Mouse (Mus musculus) hematopoietic stem cell, adult 5-6 weeks (primary cell): ENCODE results near the gene Supt4a. TPM values are rescaled to one million over a fixed set of nuclear protein-coding genes. Genes with fewer than 3 reads are reported as not detected.

Experiments
- ATAC-seq, 2 experiments: fragments of 125-278 bp in 1 of 2; replicated peaks in 1 of 2; 2 replicates each; pipeline ENCODE4 v1.8.0; 2016 to 2017; ENCODE audit warnings: inconsistent platforms in 2 of 2, mild to moderate bottlenecking in 2 of 2, moderate number of reproducible peaks in 2 of 2, low read depth in 1 of 2, moderate TSS enrichment in 1 of 2; ENCODE audit not compliant: low FRiP score in 2 of 2, poor library complexity in 2 of 2, severe bottlenecking in 2 of 2, insufficient read depth in 1 of 2, low TSS enrichment in 1 of 2
- total RNA-seq: library from RNA; stranded (forward); fragments of 172-1452, 232-1000 nt; gene quantifications from 2 replicates; pipeline ENCODE4 v1.2.3, GENCODE M21; 2017

Supt4a gene
- total RNA-seq, 1 experiment from 2014 or later = 69.9 TPM

DNA sequence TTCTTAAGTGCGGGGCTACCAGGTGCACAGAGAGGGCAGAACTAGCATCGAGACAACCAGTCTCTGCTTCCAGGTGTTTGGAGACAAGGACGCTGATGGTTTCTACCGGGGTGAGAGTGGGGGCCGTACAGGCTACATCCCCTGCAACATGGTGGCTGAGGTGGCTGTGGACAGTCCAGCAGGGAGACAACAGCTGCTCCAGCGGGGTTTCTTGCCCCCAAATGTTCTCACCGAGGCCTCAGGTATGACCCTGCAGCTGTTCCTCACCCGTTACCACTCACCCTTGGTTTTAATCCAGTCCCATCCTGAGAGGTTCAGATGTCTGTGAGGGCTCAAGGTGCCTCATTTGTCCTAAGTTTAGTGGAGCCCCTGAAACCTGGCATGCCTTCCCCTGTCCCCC is 42.8 kb downstream of the Supt4a start:
- ATAC-seq = no peak

DNA sequence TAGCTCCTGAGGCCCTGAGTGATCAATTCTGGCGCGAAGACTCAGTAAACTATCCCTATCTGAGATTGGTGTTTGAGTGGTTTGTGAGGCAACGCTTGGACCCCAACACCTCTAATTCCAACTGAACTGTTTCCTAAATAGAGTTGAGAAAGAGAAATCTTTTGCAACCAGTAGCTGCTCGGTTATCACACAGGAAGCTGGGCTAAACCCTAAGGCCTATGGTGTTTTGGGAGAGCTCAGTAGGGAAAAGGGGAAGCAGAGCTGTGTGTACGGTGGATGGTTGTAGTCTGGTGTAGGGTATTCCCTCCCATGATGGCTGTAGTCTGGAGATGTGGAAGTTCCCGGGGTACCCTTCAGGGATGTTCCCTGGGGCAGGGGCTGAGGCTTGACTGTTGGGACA is 52.7 kb downstream of the Supt4a start:
- peak; percentile 42 to 55; a peak in 2 of 4 replicates for ATAC-seq

Other genes starting within 250 kb of the Supt4a start
- not detected in 2 replicates for gene Gm11492, start 170.9 kb upstream of the Supt4a start, total RNA-seq
- 7.6 and 12.0 TPM in 2 replicates for gene Sept4, start 168.6 kb upstream of the Supt4a start, total RNA-seq
- 19.4 and 21.1 TPM in 2 replicates for gene Mtmr4, start 145.4 kb upstream of the Supt4a start, total RNA-seq
- not detected in 2 replicates for gene Hsf5, start 120.4 kb upstream of the Supt4a start, total RNA-seq
- gene Rnf43, start 74.8 kb upstream of the Supt4a start, total RNA-seq = 0.69 TPM in 1 of 2 replicates, not detected in the other
- gene Tspoap1, start 23.0 kb downstream of the Supt4a start, total RNA-seq = 6.8 and 7.7 TPM in 2 replicates
- gene Mpo, start 56.0 kb downstream of the Supt4a start, total RNA-seq = 288 and 568 TPM in 2 replicates
- not detected in 2 replicates for gene Lpo, start 90.7 kb downstream of the Supt4a start, total RNA-seq
- 4.6 and 7.1 TPM in 2 replicates for gene Mks1, start 115.7 kb downstream of the Supt4a start, total RNA-seq
- gene Epx, start 138.0 kb downstream of the Supt4a start, total RNA-seq = 11.8 and 20.6 TPM in 2 replicates
- gene Olfr462, start 154.7 kb downstream of the Supt4a start, total RNA-seq = not detected in 2 replicates
- not detected in 2 replicates for gene Olfr463, start 159.8 kb downstream of the Supt4a start, total RNA-seq
- not detected in 2 replicates for gene Olfr464, start 183.4 kb downstream of the Supt4a start, total RNA-seq
- 17.9 and 36.5 TPM in 2 replicates for gene Dynll2, start 250.0 kb downstream of the Supt4a start, total RNA-seq